Mouse (Mus musculus) brown adipose tissue, adult 24 weeks (tissue): ENCODE results near the gene Spink8. TPM values are rescaled to one million over a fixed set of nuclear protein-coding genes. Genes with fewer than 3 reads are reported as not detected.
A peak's percentile ranks its signal among the peaks of the same experiment; 100 is the strongest.

Source experiments
- H3K27ac ChIP-seq: fragments of 200-500 bp; replicated peaks from 2 replicates; pipeline ENCODE4 v1.5.1; 2012; ENCODE audit warnings: low read depth, mild to moderate bottlenecking, low read length
- H3K4me1 ChIP-seq: fragments of 200-500 bp; 2 replicates; pipeline ENCODE4 v1.6.1; 2012; ENCODE audit warnings: low read length, mixed read lengths; ENCODE audit not compliant: control insufficient read depth, insufficient read depth, insufficient read length
- H3K4me3 ChIP-seq: fragments of 200-500 bp; 2 replicates; pipeline ENCODE4 v1.5.1; 2012; ENCODE audit warnings: low read depth, mild to moderate bottlenecking, low read length, moderate library complexity; ENCODE audit not compliant: insufficient read depth
- polyA plus RNA-seq: library from polyadenylated mRNA; stranded (reverse); fragments of >200 nt; gene quantifications from 2 replicates; pipeline ENCODE4 v1.2.4, GENCODE M21; 2012; ENCODE audit not compliant: missing spikeins, insufficient read depth, insufficient read length

The Spink8 gene
- polyA plus RNA-seq, 1 experiment: not detected

DNA sequence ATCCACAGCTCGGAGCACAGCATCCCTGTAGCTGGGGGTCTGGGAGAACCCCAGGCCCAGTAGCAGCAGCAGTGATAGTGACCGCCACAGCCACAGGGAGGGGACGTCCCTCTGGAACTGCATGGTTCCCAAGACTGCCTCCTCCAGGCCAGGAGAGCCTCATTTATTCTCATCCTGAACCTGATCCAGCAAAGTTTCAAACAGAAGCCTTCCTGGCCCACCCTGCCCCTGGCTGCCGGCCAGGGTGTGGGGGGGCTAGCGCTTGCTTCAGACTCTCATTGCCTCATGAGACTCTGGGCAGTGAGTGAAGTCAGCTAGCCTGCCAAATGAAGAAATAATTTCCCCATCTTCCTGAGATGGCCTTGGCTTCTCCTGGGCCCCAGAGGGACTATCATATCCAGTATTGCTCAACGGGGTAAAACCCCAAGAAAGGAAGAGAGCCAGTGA is 37.3 kb downstream of the Spink8 start, which contains the start of gene Camp:
Gene Camp, minus strand, starts transcription at position 306 of the 447 bp plus-strand sequence.
- Histone ChIP-seq H3K4me3 (no peak within 1 kb of the TSS), H3K4me1 (no peaks in the 10 kb centered on the region), H3K27ac (no peak within 1 kb of the TSS)

DNA sequence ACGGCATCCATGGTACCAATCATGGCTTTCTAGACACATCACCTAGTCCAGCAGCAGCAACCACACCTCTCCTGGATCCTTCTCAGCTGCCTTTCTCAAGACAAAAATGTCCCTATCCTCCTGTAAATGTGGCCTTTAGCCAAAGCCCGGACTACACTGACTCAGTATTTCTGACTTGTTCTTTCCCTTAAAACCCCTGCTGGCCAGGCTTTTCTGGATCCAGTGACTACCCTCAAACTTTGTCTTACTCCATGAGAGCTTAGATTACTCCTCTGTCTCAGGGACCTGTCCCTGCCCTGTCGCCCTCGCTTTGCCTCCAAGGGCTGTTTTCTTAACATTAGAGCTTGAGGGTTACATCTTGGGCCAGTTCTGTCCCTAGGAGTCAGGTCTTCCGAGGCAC is 38.0 kb downstream of the Spink8 start:
- Histone ChIP-seq H3K4me1 (no peaks in the 10 kb centered on the region), H3K27ac (no peak overlapping the region), H3K4me3 (no peak overlapping the region)

DNA sequence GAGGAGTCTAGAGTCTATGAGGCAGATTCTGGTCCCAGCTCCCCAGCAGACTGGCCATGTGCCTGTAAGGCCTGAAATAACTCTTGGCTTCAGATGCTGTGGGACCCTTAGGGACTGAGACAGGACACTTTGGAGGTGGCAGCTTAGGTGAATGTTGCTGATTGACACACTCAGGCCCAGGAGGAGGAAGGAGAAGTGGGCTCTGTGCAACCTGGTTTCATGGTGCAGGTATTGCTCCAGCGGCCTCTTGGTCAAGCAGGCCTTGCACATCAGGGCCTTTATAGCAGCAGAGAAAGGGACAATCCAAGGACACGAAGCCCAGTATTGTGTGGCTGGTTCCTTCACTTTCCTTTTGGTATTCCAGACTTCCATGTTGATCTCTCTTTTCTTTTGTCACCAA is 42.3 kb downstream of the Spink8 start:
- H3K27ac ChIP-seq: no peak overlapping the region
- no peaks in the 10 kb centered on the region for H3K4me1 ChIP-seq
- H3K4me3 ChIP-seq: no peak overlapping the region

DNA sequence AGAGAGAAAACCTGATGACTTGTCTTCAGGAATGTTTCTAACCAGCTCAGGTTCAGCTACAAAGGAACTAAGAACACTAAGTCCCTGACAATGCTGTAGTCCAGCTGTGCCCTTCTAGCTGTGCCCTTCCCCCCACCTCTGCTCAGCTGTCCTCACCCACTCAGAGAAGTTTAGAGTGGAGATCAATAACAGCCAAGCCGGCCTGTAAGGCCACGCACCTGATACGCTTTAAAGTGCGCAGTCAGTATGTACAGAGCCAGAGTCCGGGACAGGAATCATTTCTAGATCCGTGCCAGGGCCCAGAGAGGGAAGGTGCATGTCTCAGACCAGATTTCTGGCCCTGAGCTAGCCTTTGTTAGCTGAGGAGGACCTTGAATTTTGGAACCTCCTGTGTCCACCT is 43.9 kb downstream of the Spink8 start:
- H3K4me1 ChIP-seq: no peaks in the 10 kb centered on the region
- H3K4me3 ChIP-seq: no peak overlapping the region
- H3K27ac ChIP-seq: no peak overlapping the region

DNA sequence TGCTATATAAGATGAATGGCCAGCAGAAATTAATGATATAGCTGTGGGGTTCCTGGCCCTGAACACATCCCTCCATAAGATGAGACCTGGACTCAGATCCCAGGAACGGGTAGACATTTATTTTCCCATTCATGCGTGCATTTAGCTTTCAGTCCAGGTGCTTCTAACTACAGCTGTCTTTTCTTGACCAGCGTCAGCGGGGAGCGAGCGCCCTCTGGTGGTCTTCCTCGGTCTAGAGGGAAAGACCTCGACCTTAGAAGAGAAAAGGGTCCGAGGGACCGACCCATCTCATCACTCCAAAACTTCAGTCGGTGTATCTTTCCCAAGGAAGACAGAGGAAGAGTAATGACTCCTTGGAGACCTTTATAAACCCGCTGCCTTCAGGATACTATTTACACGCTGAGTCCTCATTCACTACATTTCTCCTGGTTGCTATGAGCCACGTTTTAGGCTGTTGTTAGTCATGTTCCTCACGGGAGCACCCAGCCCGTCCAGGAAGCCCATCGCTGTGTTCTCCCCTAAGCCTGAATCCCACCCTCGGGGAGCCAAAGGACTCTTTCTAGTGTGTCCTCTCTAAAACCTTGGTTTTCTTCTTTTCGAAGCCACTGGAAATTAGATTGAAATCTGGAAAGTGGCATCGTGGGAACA is 50.4 kb downstream of the Spink8 start:
- no peaks in the 10 kb centered on the region for H3K4me1 ChIP-seq
- no peak overlapping the region for H3K4me3 ChIP-seq
- H3K27ac ChIP-seq: no peak overlapping the region

DNA sequence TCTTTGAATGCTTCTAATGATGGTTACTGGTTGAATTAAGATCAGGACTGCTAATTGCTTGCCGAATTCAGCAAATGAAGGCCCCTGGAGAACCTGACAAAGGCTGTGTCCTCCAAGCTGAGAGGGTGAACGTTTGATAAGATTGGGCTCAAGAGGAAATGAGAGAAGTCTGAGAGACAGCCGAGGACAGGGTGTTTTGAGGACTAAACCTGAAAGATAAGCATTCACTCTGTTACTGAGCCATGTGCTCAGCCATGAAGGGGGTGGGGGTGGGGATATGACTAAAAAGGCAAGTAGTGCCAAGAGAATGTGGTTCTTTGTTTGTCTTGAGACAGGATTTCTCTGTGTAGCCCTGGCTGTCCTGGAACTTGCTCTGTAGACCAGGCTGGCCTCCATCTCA is 51.0 kb downstream of the Spink8 start:
- H3K27ac ChIP-seq: no peak overlapping the region
- no peaks in the 10 kb centered on the region for H3K4me1 ChIP-seq
- H3K4me3 ChIP-seq: no peak overlapping the region

DNA sequence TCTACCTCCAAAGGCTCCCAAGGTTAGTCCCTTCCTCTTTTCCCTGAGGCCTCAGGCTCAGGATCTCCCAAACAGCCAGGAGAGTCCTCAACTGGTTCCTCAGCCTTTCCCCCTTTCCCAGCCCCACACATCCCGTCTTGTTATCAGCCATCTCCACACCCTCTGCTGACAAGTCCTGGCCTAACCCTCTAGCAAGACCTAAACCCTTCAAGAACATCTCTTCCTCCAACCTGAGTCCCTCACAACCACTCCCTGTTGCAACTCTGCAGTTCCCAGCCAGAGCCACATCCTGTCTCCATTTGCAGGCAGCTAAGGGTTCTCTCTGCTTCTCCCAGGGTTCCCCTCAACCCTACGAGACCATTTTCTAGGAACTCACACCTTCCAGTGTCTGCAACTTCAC is 54.1 kb downstream of the Spink8 start:
- Histone ChIP-seq H3K4me3 (no peak overlapping the region), H3K27ac (no peak overlapping the region), H3K4me1 (no peaks in the 10 kb centered on the region)

DNA sequence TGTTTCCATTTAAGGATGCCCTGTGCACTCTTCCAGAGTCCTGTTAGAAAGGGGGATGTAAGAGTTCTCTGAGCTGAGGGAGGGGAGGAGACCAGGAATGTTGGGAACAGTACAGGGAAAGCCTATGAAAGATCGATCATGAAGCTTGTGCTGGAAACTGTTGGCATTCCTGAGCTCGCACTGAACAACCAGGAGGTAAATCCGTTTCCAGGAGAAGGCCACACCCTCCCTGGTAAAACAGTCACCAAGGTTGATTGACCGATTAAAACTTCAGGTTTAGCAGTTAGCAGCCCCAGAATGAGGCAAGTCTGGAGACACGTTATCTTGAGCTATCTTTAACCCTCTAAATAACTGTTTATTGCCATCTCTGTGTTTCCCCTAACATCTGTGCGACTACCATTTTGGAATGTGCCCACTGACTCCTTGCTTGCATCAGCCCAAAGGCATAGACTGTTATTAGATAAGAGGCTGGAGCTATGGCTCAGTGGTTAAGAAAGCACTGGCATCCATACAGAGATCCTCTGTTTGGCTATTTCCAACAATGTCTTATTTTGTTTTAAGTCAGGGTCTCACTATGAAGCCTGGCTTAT is 59.0 kb downstream of the Spink8 start:
- Histone ChIP-seq H3K4me1 (no peaks in the 10 kb centered on the region), H3K27ac (no peak overlapping the region), H3K4me3 (no peak overlapping the region)

DNA sequence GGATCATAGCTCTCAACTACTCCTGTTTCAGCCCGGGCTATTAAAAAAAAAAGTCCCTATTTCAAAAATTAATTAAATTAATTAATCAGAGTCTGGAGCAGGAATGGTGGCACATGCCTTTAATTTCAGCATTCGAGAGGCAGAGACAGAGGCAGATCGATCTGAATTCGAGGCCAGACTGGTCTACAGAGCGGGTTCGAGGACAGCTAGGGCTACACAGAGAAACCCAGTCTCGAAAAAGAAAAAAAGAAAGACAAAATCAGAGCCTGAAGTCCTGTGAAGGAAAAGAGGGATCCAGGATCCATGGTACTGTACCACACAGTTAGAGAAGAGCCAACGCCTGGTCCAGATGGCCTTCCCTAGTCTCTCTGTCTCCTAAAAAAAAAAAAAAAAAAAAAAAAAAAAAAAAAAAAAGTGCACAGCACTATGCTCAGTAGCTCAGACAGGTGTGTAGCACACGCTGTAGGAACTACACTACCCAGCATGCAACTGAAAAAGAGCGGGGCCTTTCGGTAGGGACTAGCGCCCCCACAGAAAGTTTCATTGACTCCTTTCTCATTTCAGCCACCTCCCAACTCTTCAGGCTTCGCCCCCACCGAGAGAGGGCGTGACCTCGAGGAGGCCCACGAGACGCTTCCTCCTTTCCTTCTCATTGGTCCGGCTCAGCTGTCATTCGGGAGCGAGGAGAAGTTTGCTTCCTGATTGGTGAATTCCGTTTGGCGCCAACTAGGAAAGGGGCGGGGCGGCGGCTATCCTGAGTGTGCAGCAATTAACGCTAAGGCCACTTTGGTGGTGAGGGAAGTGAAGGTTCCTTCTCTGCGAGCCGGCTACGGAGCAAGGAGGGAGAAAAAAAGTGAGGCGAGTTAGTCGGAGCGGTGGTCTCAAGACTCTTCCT is 63.0 kb downstream of the Spink8 start, which contains the start of gene Cdc25a:
Gene Cdc25a, plus strand, starts transcription at position 783 of the 895 bp plus-strand sequence.
- H3K27ac ChIP-seq: peak within 1 kb of the TSS; percentile 20; the same call in 1 of the 2 replicates

DNA sequence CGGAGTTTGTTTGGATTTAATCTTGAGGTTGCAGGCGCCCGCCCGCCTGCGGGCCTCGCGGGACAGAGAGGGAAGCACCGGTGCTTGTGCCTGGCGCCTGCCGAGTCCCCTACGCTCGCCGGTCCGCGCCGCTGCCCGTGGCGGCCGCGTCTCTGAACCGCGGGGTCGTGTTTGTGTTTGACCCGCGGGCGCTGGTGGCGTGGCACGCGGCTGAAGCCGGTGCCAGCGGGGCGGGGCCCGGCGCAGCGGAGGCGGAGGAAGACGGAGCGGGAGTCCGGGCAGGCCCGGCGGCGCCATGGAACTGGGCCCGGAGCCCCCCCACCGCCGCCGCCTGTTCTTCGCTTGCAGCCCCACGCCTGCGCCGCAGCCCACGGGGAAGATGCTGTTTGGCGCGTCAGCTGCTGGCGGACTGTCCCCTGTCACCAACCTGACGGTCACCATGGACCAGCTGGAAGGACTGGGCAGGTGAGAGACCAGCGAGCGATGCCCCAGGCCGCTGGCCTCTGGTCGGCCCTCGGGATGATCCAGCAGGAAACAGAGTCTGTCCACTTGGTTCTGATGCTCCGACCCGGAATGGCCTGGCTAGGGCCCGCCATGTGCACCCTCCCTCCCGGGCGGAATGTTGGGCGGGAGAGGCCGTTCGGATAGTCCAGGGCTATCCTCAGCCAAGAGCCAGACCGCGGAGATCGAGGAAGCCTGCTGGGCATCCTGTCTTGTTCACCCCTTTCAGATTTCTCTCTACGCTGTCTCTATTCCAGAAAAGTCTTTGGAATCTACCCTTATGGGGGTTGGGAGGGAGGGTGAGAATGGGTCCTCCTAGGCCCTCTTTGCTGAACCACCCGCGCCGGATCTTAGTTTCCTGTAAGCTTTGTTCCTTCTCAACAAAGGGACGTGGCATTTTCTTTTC is 63.9 kb downstream of the Spink8 start:
- Histone ChIP-seq H3K4me1 (peaks cover 6% of the 10 kb centered on the region; the same call in 1 of the 2 replicates), H3K27ac (peak overlapping the region; percentile 20; the same call in 1 of the 2 replicates), H3K4me3 (peak overlapping the region; percentile 81)

More for the DNA sequence above, 63.0 kb downstream of the Spink8 start, which contains the start of gene Cdc25a:
- H3K4me3 ChIP-seq: peak within 1 kb of the TSS; percentile 81
- H3K4me1 ChIP-seq: peaks cover 6% of the 10 kb centered on the region; the same call in 1 of the 2 replicates

Other genes starting within 250 kb of the Spink8 start
- not detected in 2 replicates for gene Fbxw15, start 244.0 kb upstream of the Spink8 start, polyA plus RNA-seq
- not detected in 2 replicates for gene Fbxw24, start 186.2 kb upstream of the Spink8 start, polyA plus RNA-seq
- not detected in 2 replicates for gene Fbxw25, start 147.6 kb upstream of the Spink8 start, polyA plus RNA-seq
- not detected in 2 replicates for gene Fbxw18, start 109.6 kb upstream of the Spink8 start, polyA plus RNA-seq
- gene Fbxw26, start 66.2 kb upstream of the Spink8 start, polyA plus RNA-seq: not detected in 2 replicates
- not detected in 2 replicates for gene Fbxw27, start 21.6 kb upstream of the Spink8 start, polyA plus RNA-seq
- 11.3 and 12.8 TPM in 2 replicates for gene Nme6, start 20.5 kb downstream of the Spink8 start, polyA plus RNA-seq
- gene Camp, start 37.3 kb downstream of the Spink8 start, polyA plus RNA-seq: not detected in 2 replicates
- 1.7 and 4.0 TPM in 2 replicates for gene Cdc25a, start 63.3 kb downstream of the Spink8 start, polyA plus RNA-seq
- gene Map4, start 119.2 kb downstream of the Spink8 start, polyA plus RNA-seq: 34.0 and 36.5 TPM in 2 replicates